Mouse (Mus musculus) NIH3T3 (cell line): ENCODE data around the gene Rpl14.

Experiments used
- DNase-seq: peaks from one replicate; pipeline ENCODE4 v3.0.0-alpha.2; 2012; ENCODE audit warnings: low read depth

The Rpl14 gene

GRCm38 (mm10) chr9:120603956-120604355, 32.7 kb downstream of the Rpl14 start:
- DNase-seq, result no peak

DNA sequence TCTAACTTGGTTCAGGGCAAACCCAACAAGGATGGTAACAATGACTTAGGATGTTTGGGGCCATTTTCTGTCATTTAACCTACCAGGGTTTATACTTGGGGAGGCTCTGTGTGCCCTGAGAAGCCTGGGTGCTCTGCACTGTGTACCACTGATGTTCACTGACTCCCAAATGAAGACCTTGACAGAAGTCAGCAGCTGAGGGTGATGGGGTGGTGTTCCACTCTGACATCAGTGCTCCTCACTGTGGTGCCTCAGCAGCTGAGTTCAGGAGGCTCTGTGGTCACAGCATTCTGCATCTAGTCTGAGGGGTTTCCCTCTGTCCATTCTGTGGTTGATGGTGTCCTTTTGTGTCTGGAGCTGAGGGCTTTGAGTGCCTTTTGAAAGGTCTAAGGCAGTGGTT, 39.8 kb downstream of the Rpl14 start:
- DNase-seq, result no peak

DNA sequence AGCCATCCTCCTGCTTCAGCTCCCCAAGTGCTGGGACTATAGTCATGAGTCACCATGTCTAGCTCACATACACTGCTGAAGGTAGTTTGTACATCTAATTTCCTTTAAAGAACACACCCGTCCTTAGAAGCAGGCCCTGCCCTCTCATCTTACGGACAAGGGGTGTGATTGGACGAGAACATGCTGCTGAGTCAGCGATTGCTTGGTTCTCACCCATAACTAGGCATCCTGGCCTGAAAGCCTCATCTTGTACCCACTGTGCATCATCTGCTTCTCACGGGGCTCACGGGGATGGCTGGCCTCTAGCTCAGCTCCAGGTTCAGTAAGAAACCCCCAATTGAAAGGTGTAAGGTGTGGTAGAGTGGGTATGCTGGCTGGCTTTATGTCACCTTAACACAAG, 42.8 kb downstream of the Rpl14 start:
- no peak for DNase-seq

DNA sequence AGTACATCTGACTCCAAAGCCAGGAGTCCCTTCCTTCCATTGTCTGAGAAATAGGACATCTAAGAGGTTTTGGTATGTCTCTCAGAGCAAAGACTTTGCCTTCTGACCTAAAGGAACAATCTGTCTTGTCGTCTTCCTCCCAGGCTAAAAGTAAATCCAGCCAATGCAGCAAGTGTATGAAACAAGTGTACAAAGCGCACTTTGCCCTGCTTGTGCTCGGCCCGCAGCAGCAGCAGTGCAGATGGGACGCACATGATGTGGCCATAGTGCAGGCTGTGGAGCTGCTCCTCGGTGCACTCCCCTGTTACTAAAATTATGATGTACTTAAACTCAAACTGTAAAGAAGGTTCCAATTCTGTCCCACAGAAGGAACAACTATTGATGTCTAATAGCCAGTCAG, 46.9 kb downstream of the Rpl14 start:
- no peak for DNase-seq

- DNase-seq, result no peak
Observed at GRCm38 (mm10) chr9:120619347-120619708, 48.1 kb downstream of the Rpl14 start.

GRCm38 (mm10) chr9:120619709-120620408, 48.6 kb downstream of the Rpl14 start:
- no peak for DNase-seq

DNA sequence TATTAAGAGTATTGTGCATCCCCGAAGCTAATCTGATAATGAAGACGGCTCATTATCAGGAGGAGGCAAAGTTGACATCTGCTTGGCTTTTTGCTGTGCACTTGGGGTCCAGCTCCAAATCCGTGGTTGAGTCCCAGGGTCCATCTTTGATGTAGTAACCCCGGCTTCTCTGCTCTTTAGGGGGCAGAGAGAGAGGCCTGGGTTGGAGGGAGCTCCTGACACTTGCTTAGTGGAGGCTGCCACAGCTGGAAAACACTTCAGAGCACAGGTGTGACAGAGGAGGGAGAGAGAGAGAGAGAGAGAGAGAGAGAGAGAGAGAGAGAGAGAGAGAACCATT, 49.1 kb downstream of the Rpl14 start:
- no peak for DNase-seq
